Mouse (Mus musculus) G1E-ER4 (cell line): Measurements from ENCODE around the gene Spryd3. TPM values are rescaled to one million over a fixed set of nuclear protein-coding genes. Genes with fewer than 3 reads are reported as not detected.

Experiments used
- GATA1 ChIP-seq: IDR thresholded peaks from one replicate; pipeline ENCODE4 v1.8.0; 2012; ENCODE audit warnings: low read length, inconsistent platforms
- polyA plus RNA-seq: library from polyadenylated mRNA; stranded (reverse); fragments of >175 nt; gene quantifications from 2 replicates; pipeline ENCODE4 v1.2.3, GENCODE M21; 2012

Gene Spryd3
- polyA plus RNA-seq, 1 experiment = 17.4 TPM

DNA sequence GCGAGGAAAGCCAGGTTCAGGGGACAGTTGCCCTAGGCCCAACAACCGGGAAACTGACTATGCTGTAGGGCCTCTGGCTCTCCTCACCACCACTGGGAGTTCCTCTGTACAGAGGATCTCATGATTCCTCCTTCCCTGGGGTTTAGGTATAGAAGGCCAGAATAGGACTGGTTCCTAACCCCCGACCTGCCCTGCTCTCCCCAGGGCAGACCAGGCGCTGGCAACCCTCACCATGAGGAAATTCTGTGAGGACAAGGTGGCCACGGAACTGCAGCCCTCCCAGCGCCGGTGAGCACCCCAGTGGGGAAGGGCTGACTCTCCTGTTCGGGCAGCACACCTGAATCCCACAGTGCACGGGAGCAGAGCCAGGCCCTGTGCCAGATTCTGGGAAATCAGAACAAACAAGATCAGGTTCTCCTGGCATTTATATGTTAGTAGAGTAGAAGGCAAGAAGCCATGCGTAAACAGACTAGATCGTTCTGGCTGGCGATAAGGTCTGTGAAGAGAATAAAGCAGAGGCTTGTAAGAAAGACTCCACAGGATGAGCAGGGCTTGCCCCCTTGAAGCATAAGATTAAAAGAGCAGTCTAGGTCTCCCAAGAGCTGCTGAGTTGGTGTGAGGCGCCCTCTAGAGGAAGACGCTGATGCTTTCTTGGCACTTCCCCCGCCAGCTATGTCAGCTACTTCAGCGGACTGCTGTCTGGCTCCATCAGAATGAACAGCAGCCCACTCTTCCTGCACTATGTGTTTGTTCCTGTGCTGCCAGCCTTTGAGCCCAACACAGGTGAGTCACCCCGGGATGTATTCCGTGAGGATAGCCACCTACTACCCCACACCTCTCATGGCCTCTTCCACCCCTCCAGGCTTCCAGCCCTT, 27.1 kb downstream of the Spryd3 start:
- no peak for TF ChIP-seq GATA1

DNA sequence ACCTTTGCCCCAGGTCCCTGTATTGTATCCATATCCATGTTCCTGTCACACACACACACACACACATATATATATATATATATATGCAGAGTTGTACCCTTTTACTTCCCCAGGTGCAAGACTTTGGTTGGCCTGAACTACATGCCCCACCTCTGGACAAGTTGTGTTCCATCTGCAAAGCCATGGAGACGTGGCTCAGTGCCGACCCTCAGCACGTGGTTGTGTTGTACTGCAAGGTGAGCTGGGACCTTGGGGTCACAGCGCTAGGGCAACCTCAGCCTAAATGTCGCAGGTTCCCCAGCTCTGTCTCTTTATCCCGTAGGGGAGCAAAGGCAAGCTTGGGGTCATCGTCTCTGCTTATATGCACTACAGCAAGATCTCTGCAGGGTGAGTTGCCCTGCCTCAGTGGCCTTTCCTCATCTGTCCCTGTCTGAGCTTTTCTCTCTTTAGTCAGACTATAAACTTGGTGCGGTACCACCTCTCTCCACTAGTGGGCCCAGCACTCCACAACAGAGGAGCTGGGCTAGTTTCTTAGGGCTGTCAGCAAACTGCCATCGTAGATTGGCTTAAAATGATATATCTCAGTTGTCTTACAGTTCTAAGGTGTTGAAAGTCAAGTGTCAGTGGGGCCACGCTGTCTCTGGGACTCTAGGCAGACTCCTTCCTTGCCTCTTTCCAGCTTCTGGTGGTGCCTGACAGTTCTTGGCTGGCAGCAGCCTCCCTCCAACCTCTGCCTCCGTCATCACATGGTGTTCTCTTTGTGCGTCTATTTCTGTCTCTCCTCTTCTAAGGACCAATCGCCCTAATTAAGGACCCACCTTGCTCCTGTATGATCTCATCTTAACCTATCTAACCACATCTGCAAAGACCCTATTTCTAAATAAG, 28.1 kb downstream of the Spryd3 start:
- no peak for TF ChIP-seq GATA1

DNA sequence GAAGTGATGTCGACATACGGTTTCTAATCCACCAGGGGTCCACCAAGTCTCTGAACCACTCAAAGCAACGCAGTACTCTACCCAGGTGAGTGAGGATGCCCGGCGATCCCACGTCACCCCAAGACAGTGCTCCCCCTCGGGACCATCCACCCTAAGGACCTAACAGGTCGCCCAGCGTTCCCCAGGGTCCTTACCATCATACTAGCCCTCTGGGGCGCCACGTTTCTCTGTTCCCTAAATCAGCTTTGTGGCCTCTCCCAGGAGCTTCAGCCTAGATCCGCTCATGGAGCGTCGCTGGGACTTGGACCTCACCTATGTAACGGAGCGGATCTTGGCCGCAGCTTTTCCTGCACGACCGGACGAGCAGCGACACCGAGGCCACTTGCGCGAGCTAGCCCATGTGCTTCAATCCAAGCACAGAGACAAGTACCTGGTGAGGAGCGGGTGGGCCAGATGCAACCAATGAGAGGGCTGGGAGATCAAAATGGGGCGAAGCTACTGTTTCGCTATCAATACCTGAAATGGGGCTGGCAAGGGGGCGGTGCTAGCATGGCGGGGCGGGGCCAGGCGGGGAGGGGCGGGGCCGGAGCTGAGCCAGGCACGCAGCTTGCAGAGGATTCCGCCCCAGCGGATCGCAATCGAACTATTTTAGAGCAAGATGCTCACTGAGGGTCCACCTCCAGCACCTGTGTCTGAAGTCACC, 29.1 kb downstream of the Spryd3 start:
- no peak for TF ChIP-seq GATA1

DNA sequence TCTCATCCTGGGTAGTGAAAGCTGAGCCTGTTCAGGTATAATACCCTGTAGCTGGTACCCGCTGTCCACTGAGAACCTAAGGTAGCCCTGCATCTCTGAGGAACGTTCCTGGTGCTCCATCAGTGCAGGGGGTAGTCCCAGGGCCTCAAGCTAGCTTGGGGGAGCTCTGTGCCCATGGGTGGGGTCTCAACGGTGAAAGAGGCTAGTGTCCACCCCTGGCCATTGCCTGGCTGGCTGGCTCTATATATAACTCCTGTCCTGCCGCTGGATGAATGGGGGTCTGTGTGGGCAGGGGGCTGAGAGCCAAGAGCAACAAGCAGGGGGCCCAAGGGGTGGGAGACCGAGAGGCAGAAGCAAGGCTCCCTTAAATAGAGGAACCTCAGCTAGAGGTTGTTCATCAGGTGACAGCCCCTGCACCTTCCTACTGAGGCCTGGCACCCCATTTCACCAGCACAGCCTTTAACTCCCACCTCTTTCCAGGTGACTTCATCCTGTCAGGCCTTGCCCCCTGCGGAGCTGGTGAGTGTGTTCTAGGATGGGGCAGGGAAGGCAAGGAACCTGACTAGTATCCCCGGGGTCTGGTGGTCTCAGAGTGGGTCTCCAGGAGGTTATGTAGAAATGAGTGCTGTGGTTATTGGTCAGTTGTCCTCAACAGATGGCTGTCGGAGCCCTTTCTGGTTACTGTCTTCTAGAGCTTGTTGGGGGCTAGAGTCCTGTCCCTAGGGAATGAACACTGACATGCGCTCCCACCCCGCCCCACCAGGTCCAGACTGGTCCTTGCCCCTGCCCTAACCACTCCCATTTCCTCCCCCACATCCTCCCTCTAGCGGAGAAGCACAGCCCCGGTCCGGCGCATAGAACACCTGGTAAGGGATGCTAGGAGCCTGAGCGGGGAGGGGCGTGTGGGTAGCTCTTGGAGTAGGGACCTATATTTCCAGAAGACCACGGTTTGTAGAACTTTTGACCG, 30.0 kb downstream of the Spryd3 start:
- TF ChIP-seq GATA1 = no peak

DNA sequence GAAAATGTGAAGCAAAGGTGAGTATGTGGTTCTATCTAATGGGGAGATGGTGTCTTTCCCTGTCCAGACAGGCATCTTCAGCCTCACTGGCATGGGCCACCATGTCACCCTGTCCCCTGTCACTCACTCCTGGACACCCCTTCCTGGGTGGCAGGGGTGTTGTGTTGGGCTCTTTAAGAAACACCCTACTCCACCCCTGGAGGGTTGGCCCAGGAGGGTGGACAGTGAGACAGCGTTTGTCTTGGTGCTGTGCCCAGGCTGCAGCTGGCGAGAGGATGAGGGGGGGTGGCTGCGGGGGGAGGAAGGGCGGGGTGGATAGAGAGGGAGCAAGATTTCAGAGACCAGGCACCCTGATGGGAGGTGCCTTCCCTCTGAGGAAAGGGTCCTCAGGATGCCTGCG, 30.7 kb downstream of the Spryd3 start:
- TF ChIP-seq GATA1 = no peak

DNA sequence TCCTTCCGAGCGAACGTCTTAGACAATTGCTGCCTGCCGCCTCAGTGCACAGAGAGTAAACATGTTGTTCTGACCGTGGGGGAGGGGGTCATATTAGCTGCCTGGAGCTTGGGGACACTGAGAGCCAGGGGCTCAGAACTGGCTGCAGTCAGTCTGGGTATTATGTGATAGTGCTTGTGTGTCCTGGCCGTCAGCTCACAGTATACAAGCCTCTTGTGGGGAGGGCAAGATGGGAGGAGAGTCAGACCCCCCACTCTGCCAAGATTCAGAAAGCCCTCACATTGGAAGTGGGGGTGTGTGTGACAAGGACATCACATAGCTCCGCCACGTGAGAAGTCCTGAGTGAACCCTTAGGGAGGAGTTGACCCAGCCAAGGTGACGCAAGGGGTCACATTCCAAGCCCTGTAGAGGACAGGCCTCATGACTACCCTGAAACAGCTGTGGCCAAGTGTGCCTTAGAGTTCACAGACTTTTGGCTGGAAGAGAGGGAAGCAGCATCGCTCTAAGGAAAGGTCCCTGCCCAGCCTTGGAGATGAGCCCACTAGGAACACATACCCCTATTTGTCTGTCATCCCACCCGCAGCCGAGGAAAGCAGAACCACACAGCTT, 32.0 kb downstream of the Spryd3 start:
- no peak for TF ChIP-seq GATA1

DNA sequence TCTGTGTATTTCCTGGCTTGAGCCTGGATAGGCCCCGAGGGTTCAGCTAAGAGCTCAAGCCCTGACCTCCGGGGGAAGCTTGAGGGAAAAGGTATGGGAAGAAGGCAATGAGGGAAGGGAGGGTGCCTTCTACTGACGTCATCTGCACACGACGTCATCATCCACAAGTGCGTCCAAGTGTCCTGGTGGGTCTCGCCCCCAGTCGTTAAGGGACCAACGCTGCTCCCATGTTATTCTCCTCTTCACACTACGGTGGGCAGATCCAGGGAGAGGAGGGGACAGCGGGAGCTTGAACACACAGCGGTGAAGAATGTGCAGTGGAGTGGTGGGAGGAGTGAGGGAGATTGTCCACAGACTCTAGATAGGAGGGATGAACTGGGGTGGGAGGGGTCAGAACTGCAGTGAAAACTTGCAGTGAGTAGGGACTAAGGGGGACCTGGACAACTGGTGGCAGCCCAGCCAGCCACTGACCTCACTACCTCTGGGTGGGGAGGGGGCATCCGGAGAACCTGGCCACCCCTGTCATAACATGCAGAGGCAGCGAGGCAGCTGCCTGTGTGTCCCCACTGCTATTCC, 32.6 kb downstream of the Spryd3 start:
- no peak for TF ChIP-seq GATA1

DNA sequence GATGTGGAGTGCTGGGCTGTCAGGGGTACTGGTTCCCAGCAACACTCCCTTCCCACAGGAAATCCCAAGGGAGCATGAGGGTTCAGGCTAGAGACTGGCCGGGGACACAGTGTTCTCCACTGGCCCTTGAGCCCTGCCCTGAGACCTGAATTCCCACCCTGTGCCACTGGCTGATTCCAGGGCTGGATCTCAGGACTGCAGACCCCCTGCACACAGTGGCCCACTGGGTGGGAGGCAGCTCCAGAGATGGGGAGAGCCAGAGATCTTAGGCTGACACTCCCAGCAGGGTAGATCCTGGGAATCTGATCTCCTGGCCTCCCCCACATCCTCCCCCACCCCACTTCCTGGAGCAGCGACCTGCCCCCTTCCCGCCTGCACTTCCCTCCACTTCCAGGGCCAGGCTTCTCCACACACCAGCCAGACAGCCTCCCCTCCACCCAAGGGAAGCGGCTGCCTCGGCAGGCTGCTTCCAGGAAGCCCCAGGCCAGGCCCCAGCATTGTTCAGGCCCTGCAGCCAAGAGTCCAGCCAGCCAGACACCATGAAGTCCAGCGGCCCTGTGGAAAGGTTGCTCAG, 33.4 kb downstream of the Spryd3 start:
- TF ChIP-seq GATA1 = no peak

DNA sequence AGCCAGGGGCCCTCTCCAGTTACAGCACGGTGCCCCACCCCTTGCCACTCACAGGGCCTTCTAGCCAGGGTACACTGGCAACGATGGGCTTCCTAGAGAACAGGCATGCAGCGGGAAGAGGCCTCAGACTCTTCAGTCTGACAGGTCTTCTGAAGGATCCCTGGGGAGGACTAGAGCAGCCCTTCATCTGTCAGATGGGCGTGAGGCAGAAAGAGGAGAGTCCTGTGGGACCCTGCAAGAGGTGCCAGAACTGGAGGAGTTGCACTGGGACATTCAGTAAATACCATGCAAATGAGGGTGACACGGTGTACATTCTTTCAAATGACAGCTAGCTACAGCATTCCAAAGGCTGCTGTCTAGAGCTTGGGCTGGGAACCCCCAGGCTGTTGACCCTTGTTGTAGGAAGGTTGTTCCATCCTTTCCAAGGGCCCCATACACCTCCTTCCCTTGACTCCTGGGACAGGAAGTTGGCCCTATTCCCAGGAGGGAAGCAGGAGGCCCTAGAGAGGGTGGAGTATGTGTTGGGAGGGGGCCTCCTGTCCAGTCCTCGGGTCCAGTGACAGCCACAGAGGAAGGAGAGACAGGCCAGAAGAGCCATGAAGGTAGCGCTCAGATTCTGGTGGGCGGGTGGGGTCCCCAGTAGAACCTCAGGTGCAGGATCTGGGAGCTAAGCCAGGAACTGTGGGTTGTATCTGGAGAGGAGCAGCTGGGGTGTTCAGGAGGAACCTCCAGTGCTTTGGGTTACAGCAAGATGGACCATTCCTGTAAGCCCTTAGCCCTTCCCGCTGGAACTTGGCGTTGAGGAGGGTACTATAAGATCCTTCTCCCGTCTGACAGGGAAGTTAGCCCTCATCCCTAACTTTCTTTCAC, 34.1 kb downstream of the Spryd3 start:
- no peak for TF ChIP-seq GATA1

DNA sequence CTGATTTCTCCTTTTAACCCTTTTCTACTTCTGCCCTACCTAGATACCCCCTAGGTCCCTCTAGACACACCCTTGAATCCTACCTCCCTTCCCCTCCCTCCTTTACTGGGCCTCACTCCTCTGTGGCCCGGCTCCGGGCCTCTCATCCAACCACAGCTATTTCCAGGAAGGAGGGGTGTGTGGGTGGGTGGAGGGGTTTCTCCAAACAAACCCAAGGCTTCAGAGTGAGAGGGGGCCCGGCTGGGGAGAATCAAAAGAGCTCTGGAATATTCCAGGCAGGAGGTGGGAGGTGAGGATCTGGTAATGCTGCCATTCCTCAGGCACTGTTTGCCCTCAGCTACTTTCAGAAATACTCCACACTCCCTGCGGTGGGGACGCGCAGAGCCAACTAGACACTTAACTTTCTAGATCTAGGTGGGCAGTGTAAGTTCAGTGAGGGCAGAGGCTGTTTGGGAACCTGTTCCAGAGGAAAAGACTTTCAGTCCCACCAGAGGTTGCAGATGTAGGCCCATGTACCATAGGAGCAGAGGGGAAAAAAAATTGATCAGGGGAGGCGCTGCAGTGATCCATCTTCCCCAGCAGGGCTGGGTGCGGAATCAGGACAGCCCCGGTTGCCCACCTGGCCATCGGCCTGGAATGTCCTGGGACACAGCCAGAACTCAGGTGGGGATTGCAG, 34.9 kb downstream of the Spryd3 start:
- TF ChIP-seq GATA1 = no peak

DNA sequence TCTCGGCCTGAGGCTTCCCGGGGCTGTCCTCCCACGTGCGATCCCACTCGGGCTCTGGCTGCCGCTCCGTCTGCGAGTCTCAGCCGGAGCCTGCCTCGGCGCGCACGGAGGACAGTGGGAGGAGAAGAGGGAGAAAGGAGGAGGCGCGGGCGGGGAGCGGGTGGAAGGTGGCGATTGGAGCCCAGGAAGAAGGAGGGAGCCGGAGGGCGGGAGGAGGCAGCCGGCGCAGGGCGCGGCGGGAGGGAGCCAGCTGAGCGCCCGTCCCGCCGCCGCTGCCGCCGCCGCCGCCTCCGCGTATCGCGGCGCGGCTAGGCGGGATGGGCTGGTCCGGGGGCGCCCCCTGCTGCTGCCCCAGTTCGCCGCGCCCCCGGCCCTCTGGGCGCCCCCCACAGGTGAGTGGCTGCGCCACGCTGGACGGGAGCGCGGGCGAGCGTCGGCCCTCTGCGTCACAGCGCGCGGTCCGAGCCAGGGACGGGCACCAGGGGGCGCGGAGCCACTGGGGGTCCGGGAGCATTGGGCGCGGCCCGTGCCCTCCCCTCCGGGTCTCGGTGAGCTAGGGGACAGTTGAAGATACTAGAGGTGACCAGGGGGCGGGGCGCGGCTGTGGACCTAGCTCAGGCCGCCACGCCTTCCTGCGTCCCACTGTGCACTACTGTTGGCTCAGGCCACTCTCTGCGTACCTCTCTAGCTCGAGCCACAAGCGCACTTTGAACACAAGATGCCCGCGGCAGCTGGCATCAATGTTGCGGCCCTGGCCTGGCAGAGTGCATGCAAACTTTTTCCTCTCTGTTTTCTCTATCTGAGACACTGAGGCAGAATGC, 35.7 kb downstream of the Spryd3 start, which contains the start of gene Tns2:
TSS of gene Tns2 (plus strand) at position 253 of the 821 bp plus-strand sequence.
- TF ChIP-seq GATA1 = no peak

DNA sequence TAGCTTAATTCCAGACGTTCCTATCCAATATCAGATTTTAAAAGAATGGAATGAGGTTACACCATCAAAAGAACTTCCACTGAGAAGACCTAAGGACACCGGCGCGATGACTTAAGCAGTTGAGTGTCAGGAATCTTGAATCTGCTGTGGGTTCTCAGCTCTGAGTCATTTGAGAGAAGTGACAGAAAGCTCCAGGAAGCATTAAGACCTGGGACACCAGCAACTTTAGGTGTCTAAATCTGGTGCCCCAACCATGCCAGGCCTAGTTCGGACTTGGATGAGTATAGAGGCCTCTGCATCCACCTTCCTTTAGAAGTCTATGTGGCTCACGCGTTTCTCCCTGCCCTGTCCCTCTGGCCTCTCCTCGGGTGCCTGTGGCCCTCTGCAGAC, 36.3 kb downstream of the Spryd3 start:
- TF ChIP-seq GATA1 = no peak
